Mouse (Mus musculus): ENCODE measurements around the gene Gm11992.

Gene Gm11992

DNA sequence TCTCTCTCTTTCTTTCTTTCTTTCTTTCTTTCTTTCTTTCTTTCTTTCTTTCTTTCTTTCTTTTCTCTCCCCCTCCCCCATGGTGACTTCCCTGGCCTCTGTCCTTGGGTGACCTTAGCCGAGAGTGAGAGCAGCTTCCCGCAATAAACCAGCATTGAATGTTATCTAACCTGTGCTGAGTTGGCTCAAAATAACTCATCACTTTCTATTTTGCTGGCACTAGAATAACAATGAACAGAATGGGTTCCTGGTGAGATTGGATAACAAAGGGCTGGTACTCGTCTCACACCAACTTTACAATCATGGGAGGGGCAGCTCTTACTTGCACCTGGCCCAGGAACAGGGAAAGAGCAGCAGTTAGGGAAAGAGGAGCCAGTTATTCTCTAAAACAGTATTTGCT lies 68.5 kb downstream of the Gm11992 start:
- DNase-seq = no peak

GRCm38 (mm10) chr11:9117358-9118049 lies 69.1 kb downstream of the Gm11992 start:
- peak; percentile 79 for DNase-seq

DNA sequence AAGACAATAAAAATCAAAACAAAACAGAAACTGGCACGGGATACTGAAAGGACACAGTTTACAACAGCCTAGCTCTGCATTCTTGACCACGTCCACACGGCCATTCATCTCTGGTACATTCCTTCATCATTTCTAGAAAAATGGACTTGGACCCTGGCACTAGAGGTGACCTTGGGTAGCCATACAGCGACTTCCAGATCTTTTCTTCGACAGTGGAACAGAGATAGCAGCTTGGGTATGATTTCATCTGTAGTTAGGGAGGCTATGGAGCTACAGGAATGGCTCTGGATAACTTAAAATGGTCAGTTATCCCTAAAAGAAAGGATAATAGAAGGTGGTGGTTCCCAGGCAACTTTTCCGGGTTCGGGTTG lies 69.6 kb downstream of the Gm11992 start, which contains the start of gene Upp1:
TSS of gene Upp1 (plus strand) at position 54 of the 371 bp plus-strand sequence.
- DNase-seq = no peak

DNA sequence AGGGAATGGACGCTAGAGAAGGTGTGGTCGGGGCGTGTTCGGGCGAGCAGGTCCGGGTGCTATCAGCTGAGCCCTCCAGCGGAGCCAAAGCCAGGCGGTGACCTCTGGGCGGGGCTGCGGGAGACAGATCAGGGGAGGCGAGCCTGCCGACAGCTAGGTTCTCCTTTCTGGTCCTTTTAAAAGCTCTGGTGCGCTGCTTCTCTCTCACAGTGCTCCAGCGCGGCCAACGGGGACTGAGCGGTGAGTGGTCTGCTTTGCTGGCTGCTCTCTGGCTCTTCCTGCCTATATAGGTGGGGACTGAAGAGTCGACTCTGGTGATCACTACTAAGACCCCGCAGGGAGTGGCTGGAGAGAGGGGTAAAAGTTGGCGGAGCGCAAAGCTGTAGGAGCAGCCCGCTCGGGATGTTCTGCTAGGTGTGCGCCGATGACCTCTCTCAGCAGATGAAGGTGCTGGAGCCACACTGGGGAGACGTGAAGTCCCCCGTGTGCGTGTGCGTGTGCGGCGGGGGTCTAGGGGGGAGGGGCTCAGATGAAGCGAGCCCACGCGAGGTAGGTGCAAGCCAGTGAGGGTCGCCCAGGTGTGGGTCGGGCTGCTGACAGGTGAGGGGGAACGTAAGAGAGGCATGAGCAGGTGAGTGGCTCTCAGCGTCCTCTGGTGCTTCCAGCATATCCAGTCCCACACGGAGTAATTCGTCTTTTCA lies 70.2 kb downstream of the Gm11992 start:
- peak; percentile 62 for DNase-seq

Data from kidney, adult 11 months (tissue).